Mouse (Mus musculus): ENCODE measurements around the gene Echs1.

- TF ChIP-seq CTCF (IDR thresholded peaks at IDR 0.05; ENCODE audit: control insufficient read depth, insufficient read depth, low read length) (no peak), POLR2A (IDR thresholded peaks at IDR 0.05; ENCODE audit: borderline replicate concordance, control insufficient read depth, low read depth, low read length) (peak; percentile 84; the same call in 1 of the 2 replicates)
Measured at GRCm38 (mm10) chr7:140116329-140117054, at the start of gene Echs1.

All from bone marrow, adult 2 months (tissue).